Mouse (Mus musculus) adipocyte (in vitro differentiated cells): ENCODE data around the gene Atp2b1.
A peak's percentile ranks its signal among the peaks of the same experiment; 100 is the strongest.

Experiments used
- DNase-seq: peaks from one replicate; pipeline ENCODE4 v3.0.0-alpha.2; 2016; ENCODE audit warnings: low spot score

Gene Atp2b1

GRCm38 (mm10) chr10:98913961-98914809 lies at the start of gene Atp2b1:
Atp2b1 (plus strand) TSS chr10:98914406.
- DNase-seq: peak; percentile 93

GRCm38 (mm10) chr10:98864851-98865250 lies 49.4 kb upstream of the Atp2b1 start:
- DNase-seq: no peak

DNA sequence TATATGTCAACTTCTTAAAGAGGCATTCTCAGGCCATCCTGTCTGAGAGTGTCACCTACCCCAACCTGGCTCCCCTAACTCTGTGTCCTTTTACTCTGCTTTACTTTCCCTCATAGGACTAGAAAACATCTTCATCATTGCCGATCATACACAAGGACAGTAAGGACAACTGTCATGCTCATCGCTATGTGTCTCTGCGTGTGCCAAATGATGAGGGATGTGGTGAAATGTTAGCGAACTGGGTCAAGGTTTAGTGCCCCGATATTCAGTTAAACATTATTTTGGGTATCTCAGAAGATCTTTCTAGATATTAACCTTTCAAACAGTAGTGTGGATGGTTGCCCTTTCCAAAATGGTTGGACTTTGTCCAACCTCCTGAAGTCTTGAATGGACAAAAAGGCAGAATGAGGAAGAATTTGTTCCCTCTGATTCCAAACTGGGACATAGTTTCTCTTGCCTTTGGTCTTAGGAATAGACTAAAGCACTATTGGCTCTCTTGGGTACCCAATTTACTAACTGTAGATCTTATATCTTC lies 47.3 kb upstream of the Atp2b1 start:
- DNase-seq: no peak

GRCm38 (mm10) chr10:98868351-98868908 lies 45.8 kb upstream of the Atp2b1 start:
- DNase-seq: no peak

- no peak for DNase-seq
Measured at GRCm38 (mm10) chr10:98877855-98878254, 36.4 kb upstream of the Atp2b1 start.

DNA sequence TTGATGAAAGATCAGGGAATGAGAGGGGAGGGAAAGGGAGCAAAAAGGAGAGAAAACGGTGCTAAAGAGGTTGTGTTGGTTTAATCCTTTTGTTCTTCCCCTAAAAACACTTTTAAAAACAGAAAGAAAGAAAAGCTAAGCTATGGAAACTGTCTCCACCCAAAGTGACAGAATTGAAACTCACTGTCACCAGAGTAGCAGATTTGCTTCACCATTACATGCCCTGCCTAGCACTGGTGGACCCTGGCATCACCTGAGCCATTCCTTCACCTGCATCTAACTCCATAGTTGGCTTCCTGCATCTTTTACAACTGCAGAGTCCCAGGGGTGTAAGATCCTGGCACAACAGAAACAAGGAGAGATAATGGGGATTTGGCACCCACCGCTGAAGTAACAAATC lies 35.6 kb upstream of the Atp2b1 start:
- no peak for DNase-seq

- DNase-seq: no peak
Measured at GRCm38 (mm10) chr10:98880057-98880456, 34.1 kb upstream of the Atp2b1 start.

DNA sequence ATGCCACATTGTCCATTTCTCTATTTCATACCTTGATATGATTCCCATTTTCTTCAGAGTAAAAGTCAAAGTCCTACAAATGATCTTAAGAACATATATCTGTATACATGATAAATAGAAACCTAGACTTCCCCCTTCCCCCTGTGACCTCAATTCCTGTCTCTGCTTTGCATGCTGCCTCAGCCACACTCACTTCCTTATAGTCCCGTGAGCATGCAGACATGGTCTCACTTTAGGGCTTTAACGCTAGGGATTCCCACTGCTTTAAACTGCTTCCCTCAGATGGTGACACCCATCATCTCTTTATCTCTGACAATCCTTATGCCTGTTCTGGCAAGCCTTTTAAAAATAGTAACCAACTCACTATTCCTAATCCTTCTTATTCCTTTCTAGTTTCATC lies 33.5 kb upstream of the Atp2b1 start:
- no peak for DNase-seq

DNA sequence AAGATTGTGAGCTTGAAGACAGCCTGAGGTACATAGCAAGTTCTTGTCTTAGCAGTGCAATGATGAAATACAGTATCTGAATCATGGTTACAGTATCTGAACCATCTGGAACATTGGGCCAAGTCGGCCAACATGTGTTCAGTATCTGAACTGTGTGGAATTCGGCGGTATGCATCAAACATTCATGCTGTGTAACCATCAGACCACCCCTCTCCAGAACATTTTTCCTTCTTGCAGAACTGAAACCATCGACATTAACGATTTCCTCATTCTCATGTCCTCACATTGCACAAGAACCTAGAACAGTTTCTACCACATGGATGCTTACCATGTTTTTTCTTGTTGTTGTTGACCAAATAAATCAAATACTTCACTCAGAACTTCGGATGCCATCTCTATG lies 32.7 kb upstream of the Atp2b1 start:
- no peak for DNase-seq

DNA sequence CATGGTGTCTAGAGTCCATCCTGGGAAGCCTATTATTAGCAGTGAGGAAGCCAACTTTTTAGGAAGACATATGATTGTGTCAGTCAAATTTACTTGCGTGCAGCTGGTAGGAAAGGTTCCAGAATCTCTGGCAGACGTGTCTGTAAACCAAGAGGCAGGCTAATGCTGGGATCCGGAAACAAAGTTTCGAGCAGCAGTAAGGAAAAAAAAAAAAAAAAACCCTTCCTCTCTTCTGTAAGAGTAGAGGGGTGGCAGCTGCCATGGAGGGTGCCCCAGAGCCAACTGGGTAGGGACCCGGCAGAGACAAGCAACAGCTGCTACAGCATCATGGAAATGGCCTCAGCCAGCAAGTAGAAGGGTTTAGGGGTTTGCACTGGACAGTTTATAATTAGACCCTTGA lies 31.6 kb upstream of the Atp2b1 start:
- DNase-seq: no peak

DNA sequence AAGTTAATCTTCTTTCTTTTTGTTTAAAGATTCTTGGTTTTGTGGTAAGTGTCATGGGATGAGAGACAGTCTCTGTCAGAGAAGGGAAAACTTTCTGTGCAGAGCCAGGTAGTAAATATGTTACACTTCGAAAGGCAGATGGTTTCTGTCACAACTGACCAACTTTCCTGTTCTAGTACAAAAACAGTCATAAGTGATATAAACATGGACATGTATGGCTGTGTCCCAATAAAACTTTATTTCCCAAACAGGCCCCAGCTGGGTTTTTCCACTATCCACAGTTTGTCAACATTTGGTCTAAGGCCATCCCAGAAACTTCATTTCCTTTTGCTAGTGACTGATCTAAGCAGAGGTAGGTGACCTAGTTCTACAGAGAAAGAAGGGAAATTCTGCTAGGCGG lies 29.8 kb upstream of the Atp2b1 start:
- no peak for DNase-seq

DNA sequence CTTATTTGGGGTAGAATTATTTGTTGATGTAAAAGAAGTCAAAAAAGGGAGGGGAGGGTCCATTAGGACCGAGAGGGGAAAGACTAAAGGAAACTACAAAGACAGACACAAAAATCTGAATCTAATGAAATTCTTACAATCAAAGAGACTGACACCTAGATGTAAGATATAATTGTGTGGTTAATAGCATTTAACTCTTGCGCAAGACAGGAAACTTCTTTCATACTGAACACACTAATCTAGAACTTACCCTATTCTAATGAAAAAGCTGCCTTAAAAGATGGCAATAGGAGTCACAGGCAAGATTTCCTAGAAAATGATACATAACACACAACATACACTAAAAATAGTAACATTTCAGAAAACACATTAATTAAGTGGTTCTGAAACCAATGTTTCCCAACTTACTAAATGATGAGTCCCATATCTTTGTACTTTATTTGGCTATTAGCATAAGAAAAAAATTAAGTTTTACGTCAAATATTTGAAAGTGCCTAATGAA lies 27.4 kb upstream of the Atp2b1 start:
- no peak for DNase-seq

DNA sequence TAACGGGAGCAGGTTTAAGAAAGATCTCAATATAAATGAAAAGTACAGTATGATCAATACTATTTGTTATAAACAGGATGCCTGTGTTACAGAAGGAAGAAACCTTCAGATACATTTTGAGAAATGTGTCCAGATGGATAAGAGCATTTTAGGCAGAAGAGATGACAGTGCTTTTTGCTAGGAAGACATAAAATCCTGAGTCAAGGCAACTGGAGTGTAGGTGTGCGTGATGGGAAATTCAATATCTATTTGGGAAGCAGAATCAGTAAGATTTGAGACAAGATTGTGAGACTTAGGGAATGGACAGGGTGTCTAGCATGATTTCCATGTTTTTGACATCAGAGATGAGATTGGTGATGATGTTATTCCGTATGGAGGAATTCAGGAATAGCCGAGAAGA lies 22.8 kb upstream of the Atp2b1 start:
- DNase-seq: no peak

GRCm38 (mm10) chr10:98897507-98897906 lies 16.7 kb upstream of the Atp2b1 start:
- DNase-seq: no peak

- DNase-seq: no peak
Measured at GRCm38 (mm10) chr10:98897913-98898748, 16.1 kb upstream of the Atp2b1 start.

- no peak for DNase-seq
Measured at GRCm38 (mm10) chr10:98901533-98901932, 12.7 kb upstream of the Atp2b1 start.

DNA sequence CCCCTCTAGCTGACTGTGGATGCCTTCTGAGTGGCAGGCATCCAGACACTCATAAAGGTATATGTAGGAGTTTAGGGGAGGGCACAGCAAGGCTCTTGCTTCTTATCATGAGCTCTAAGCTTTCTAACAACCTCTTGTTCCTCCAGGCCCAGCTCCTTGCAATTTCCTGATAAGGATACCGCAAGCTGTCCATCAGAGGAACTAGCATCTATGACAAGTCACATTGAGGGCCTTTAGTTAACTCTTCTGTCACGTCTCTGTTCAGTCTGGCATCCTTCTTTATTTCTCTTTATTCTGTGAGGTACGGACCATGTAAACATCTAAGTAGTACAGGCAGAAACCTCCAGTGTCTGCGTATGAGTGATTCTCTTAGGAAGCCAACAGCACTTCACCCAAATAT lies 8.2 kb upstream of the Atp2b1 start:
- no peak for DNase-seq

DNA sequence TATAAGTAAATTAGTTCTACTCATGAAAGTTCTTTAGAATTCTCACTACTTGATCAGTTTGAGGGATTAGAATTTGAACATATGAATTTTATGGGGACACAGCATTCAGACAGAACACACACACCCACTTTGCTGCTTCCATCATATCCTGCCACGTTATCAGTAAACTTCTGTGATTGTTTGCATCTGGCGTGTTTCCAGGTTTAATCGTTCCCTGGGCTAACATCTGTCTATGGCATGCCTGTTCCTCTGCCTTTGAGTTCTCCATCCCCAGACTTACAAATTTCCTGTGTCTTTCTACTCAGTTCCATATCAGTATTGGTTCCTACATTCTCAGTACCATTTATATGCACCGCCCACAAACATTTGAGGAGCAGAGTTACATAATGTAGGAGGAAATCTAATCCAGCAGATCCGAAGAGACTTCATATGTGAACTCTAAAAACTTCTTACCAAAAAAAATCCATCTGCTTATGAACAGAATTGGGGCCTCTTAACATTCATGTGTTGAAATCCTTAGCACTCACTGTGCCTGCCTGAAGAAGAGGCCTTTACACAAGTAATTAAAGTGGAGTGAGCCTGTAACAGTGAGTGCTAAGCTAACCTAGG lies 7.2 kb upstream of the Atp2b1 start:
- DNase-seq: no peak

GRCm38 (mm10) chr10:98913610-98913960 lies 621 bp upstream of the Atp2b1 start:
- DNase-seq: no peak

GRCm38 (mm10) chr10:98914810-98915241 lies 620 bp downstream of the Atp2b1 start:
- peak; percentile 76 for DNase-seq

GRCm38 (mm10) chr10:98915398-98915931 lies 1.3 kb downstream of the Atp2b1 start:
- no peak for DNase-seq
